In the genomic region with DNA sequence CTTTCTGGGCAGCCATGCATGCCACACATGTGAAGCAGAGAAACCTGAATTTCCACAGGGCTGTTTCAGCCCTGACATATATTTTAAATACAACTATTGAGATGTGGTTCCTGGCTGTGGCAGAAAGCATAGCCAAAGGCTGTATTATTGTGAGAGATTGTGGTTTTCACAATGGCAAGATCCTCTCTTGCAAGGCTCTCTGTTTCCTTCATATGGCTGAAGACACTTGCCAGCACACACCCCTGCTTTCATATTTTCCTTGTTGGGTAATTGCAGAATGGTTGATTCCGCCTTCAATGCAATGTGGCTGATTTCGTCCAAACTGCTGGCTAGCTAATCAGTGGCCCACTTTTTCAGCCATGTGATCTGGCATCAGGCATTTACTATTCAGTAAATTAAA, we compare ENCODE assay signal across 22 mouse cellular contexts.
DNase-seq lines count a peak whose midpoint lies in the region; ATAC-seq lines count a peak whose summit lies in the region.
"Had no signal": no experiment of that assay in that cellular context is flagged by ENCODE, and none has a peak within 500 bp of the region (broad histone marks: within the 10 kb centered on the region; RNA-seq: fewer than 3 reads in every experiment).

No protein-coding gene starts in this region.

- WGBS in hindbrain, embryonic 14.5 days = 85% methylated on average over 2 of the region's 2 CpGs

- peak; percentile 68 for ATAC-seq in megakaryocyte progenitor cell, adult 5-6 weeks (replicated peaks; ENCODE audit: poor library complexity)
- no peak for ATAC-seq in hindbrain, embryonic 14.5 days (ENCODE audit: low FRiP score)
- ATAC-seq: forebrain, embryonic 15.5 days; hindbrain, embryonic 16.5 days; intestine, embryonic 15.5 days had no signal

- DNase-seq in 416B (ENCODE audit: low read depth) (peak; percentile 48), MN1 (ENCODE audit: low spot score) (peak; percentile 41)
- DNase-seq in gonadal fat pad, adult 2 months (ENCODE audit: low read depth) = peak; percentile 24
- no peak for DNase-seq in retina, postnatal 1 day
- DNase-seq in hindbrain, embryonic 14.5 days (ENCODE audit: low spot score) = no peak
- DNase-seq: adrenal gland, adult 8-10 months; adrenal gland, postnatal 25 days; cerebellum, adult 11-12 months; cerebellum, adult 8-10 months; cerebellum, postnatal 10 days; cerebellum, postnatal 36 days; embryo, embryonic 11 days; gastrocnemius, postnatal 25 days; heart, adult 11 months had no signal

- no peak overlapping the region for H3K4me2 ChIP-seq in hindbrain, embryonic 14.5 days (replicated peaks)
- H3K4me2 ChIP-seq: embryonic facial prominence, embryonic 15.5 days; forebrain, embryonic 12.5 days; forebrain, embryonic 15.5 days; heart, embryonic 11.5 days; hindbrain, embryonic 12.5 days; intestine, embryonic 15.5 days had no signal

- H3K9me3 ChIP-seq in hindbrain, embryonic 14.5 days (ENCODE audit: control insufficient read depth, low read length) = no peaks in the 10 kb centered on the region
- H3K9me3 ChIP-seq: embryonic facial prominence, embryonic 15.5 days; forebrain, embryonic 12.5 days; forebrain, embryonic 15.5 days; hindbrain, embryonic 12.5 days; intestine, embryonic 15.5 days had no signal

- H3K4me3 ChIP-seq in hindbrain, embryonic 14.5 days (replicated peaks; ENCODE audit: low read length) = no peak overlapping the region
- H3K4me3 ChIP-seq: embryonic facial prominence, embryonic 15.5 days; forebrain, embryonic 12.5 days; forebrain, embryonic 15.5 days; hindbrain, embryonic 12.5 days; intestine, embryonic 15.5 days had no signal

- no peak overlapping the region for H3K27ac ChIP-seq in hindbrain, embryonic 14.5 days
- H3K27ac ChIP-seq: embryonic facial prominence, embryonic 15.5 days; forebrain, embryonic 12.5 days; forebrain, embryonic 15.5 days; hindbrain, embryonic 12.5 days; intestine, embryonic 15.5 days had no signal

- H3K4me1 ChIP-seq in hindbrain, embryonic 14.5 days (replicated peaks; ENCODE audit: control insufficient read depth, insufficient read depth, low read length) = no peaks in the 10 kb centered on the region
- H3K4me1 ChIP-seq: embryonic facial prominence, embryonic 15.5 days; forebrain, embryonic 12.5 days; forebrain, embryonic 15.5 days; hindbrain, embryonic 12.5 days; intestine, embryonic 15.5 days had no signal

- H3K27me3 ChIP-seq in hindbrain, embryonic 14.5 days (ENCODE audit: control insufficient read depth, insufficient read depth, low read length) = no peaks in the 10 kb centered on the region
- H3K27me3 ChIP-seq: embryonic facial prominence, embryonic 15.5 days; forebrain, embryonic 12.5 days; forebrain, embryonic 15.5 days; hindbrain, embryonic 12.5 days; intestine, embryonic 15.5 days had no signal

- H3K36me3 ChIP-seq in hindbrain, embryonic 14.5 days (replicated peaks; ENCODE audit: control insufficient read depth, insufficient read depth) = no peaks in the 10 kb centered on the region
- H3K36me3 ChIP-seq: embryonic facial prominence, embryonic 15.5 days; forebrain, embryonic 12.5 days; forebrain, embryonic 15.5 days; hindbrain, embryonic 12.5 days; intestine, embryonic 15.5 days had no signal

- H3K9ac ChIP-seq in hindbrain, embryonic 14.5 days = no peak overlapping the region
- H3K9ac ChIP-seq: embryonic facial prominence, embryonic 15.5 days; forebrain, embryonic 12.5 days; forebrain, embryonic 15.5 days; hindbrain, embryonic 12.5 days; intestine, embryonic 15.5 days had no signal

Comparison
In these comparisons a context has a peak if more than half of its experiments do, and no peak if none do; other contexts are left out.
1. DNase-seq: peak in 416B (single experiment), MN1 (single experiment) and gonadal fat pad, adult 2 months (single experiment); none in retina, postnatal 1 day (single experiment) and hindbrain, embryonic 14.5 days (single experiment).